Mouse (Mus musculus): ENCODE results near the gene Ppp1r9a.
"Not testable (repeated sequence)": the region's sequence is repeated elsewhere in the genome, so short reads cannot be mapped to it uniquely, and the experiment has no call there.

Ppp1r9a gene

GRCm38 (mm10) chr6:4902674-4903324 is at the start of gene Ppp1r9a:
Gene Ppp1r9a, plus strand, starts transcription at chr6:4902917.
- DNase-seq (ENCODE audit: low spot score in 2 of 2), result peak in 1 of 2 experiments; percentile 41

- no peak for DNase-seq (ENCODE audit: low spot score in 2 of 2)
Observed at GRCm38 (mm10) chr6:4855236-4855635, 47.5 kb upstream of the Ppp1r9a start.

- DNase-seq (ENCODE audit: low spot score in 2 of 2), result no peak
Observed at GRCm38 (mm10) chr6:4856919-4857318, 45.8 kb upstream of the Ppp1r9a start.

GRCm38 (mm10) chr6:4884316-4884715 is 18.4 kb upstream of the Ppp1r9a start:
- DNase-seq (ENCODE audit: low spot score in 2 of 2), result no peak

GRCm38 (mm10) chr6:4889544-4889943 is 13.2 kb upstream of the Ppp1r9a start:
- no peak for DNase-seq (ENCODE audit: low spot score in 2 of 2)

- DNase-seq (ENCODE audit: low spot score in 2 of 2), result no peak
Observed at GRCm38 (mm10) chr6:4892417-4892816, 10.3 kb upstream of the Ppp1r9a start.

- not testable (repeated sequence) for DNase-seq (ENCODE audit: low spot score in 2 of 2)
Observed at GRCm38 (mm10) chr6:4893312-4893711, 9.4 kb upstream of the Ppp1r9a start.

- peak in 1 of 2 experiments; percentile 34 for DNase-seq (ENCODE audit: low spot score in 2 of 2)
Observed at GRCm38 (mm10) chr6:4899906-4900305, 2.8 kb upstream of the Ppp1r9a start.

GRCm38 (mm10) chr6:4903325-4904054 is 773 bp downstream of the Ppp1r9a start:
- DNase-seq (ENCODE audit: low spot score in 2 of 2), result peak; percentile 44 to 56

GRCm38 (mm10) chr6:4904055-4904450 is 1.3 kb downstream of the Ppp1r9a start:
- DNase-seq (ENCODE audit: low spot score in 2 of 2), result peak; percentile 39 to 53

GRCm38 (mm10) chr6:4910042-4910634 is 7.4 kb downstream of the Ppp1r9a start:
- DNase-seq (ENCODE audit: low spot score in 2 of 2), result no peak

- no peak for DNase-seq (ENCODE audit: low spot score in 2 of 2)
Observed at GRCm38 (mm10) chr6:4918470-4918869, 15.8 kb downstream of the Ppp1r9a start.

GRCm38 (mm10) chr6:4923791-4924190 is 21.1 kb downstream of the Ppp1r9a start:
- DNase-seq (ENCODE audit: low spot score in 2 of 2), result not testable (repeated sequence)

- DNase-seq (ENCODE audit: low spot score in 2 of 2), result no peak
Observed at GRCm38 (mm10) chr6:4925966-4926687, 23.4 kb downstream of the Ppp1r9a start.

- DNase-seq (ENCODE audit: low spot score in 2 of 2), result no peak
Observed at GRCm38 (mm10) chr6:4930321-4930720, 27.6 kb downstream of the Ppp1r9a start.

- DNase-seq (ENCODE audit: low spot score in 2 of 2), result no peak
Observed at GRCm38 (mm10) chr6:4938901-4939300, 36.2 kb downstream of the Ppp1r9a start.

GRCm38 (mm10) chr6:4940086-4940485 is 37.4 kb downstream of the Ppp1r9a start:
- no peak for DNase-seq (ENCODE audit: low spot score in 2 of 2)

GRCm38 (mm10) chr6:4940639-4941038 is 37.9 kb downstream of the Ppp1r9a start:
- peak; percentile 17 to 30 for DNase-seq (ENCODE audit: low spot score in 2 of 2)

GRCm38 (mm10) chr6:4943821-4944220 is 41.1 kb downstream of the Ppp1r9a start:
- no peak for DNase-seq (ENCODE audit: low spot score in 2 of 2)

- no peak for DNase-seq (ENCODE audit: low spot score in 2 of 2)
Observed at GRCm38 (mm10) chr6:4948056-4948455, 45.3 kb downstream of the Ppp1r9a start.

- DNase-seq (ENCODE audit: low spot score in 2 of 2), result no peak
Observed at GRCm38 (mm10) chr6:4949701-4950100, 47.0 kb downstream of the Ppp1r9a start.

Data from right cerebral cortex, adult 2 months (tissue).